Mouse (Mus musculus): Measurements from ENCODE around the gene Sept1. TPM values are rescaled to one million over a fixed set of nuclear protein-coding genes. Genes with fewer than 3 reads are reported as not detected.

The Sept1 gene
- total RNA-seq (2012; rRNA removed) (30.6 and 41.3 TPM in 2 replicates), polyA plus RNA-seq (2012; ENCODE audit: insufficient read depth in 1 of 2, insufficient read length in 2 of 2, low read depth in 1 of 2, low replicate concordance in 2 of 2, missing spikeins in 1 of 2) (100 to 1,000 TPM in 1 of 2 experiments, not detected in 1; 116 TPM)

GRCm38 (mm10) chr7:127232622-127233367 lies at the start of gene Sept1, which contains the start of gene Zfp553:
TSS of gene Sept1 (minus strand) at chr7:127233130.
TSS of gene Zfp553 (plus strand) at chr7:127233061.
- Histone ChIP-seq H3K9ac (ENCODE audit: control insufficient read depth, low read depth, low read length, poor library complexity, severe bottlenecking) (peak within 1 kb of the TSS; percentile 94), H3K79me2 (ENCODE audit: control insufficient read depth, insufficient read depth, low read length, poor library complexity) (peaks cover 37% of the 10 kb centered on the region), H3K9me3 (replicated peaks; ENCODE audit: insufficient read depth, low read length) (no peaks in the 10 kb centered on the region), H3K27ac (ENCODE audit: control insufficient read depth, low read depth, low read length) (peak within 1 kb of the TSS; percentile 74), H3K4me3 (ENCODE audit: control insufficient read depth in 1 of 2, insufficient read depth in 1 of 2, low read depth in 2 of 2, low read length in 2 of 2) (peak within 1 kb of the TSS; percentile 80 to 83), H3K4me1 (ENCODE audit: control insufficient read depth in 1 of 2, insufficient read depth in 2 of 2, low read length in 2 of 2) (peaks cover 2 to 20% of the 10 kb centered on the region in 2 experiments; a peak in 3 of 4 replicates), H3K27me3 (ENCODE audit: control insufficient read depth in 1 of 2, insufficient read depth in 2 of 2, low read length in 2 of 2) (no peaks in the 10 kb centered on the region), H3K36me3 (ENCODE audit: control insufficient read depth in 1 of 2, insufficient read depth in 2 of 2, low read length in 2 of 2) (peaks cover 0 to 14% of the 10 kb centered on the region in 2 experiments; a peak in 3 of 4 replicates)
- peak; percentile 88 for DNase-seq (ENCODE audit: low read depth, low spot score)
- TF ChIP-seq UBTF (IDR thresholded peaks at IDR 0.05; ENCODE audit: borderline replicate concordance, insufficient read depth, low read depth, low read length) = peak; percentile 38; the same call in 1 of the 2 replicates
- TF ChIP-seq TBP (IDR thresholded peaks at IDR 0.05; ENCODE audit: low read depth, low read length) = peak; percentile 67
- TF ChIP-seq MAX (IDR thresholded peaks at IDR 0.05; ENCODE audit: low read length) = peak; percentile 32
- TF ChIP-seq ZKSCAN1 (IDR thresholded peaks at IDR 0.05; ENCODE audit: low read depth, low read length) = no peak
- TF ChIP-seq USF1 (IDR thresholded peaks at IDR 0.05; ENCODE audit: low read depth, low read length) = no peak
- peak; percentile 78 for TF ChIP-seq HCFC1 (IDR thresholded peaks at IDR 0.05; ENCODE audit: low read depth, low read length)
- no peak for TF ChIP-seq MAFK (IDR thresholded peaks at IDR 0.05; ENCODE audit: borderline replicate concordance, low read depth, low read length)
- TF ChIP-seq E2F4 (IDR thresholded peaks at IDR 0.05; ENCODE audit: borderline replicate concordance, low read depth, low read length) = no peak
- TF ChIP-seq MXI1 (IDR thresholded peaks at IDR 0.05; ENCODE audit: low read depth, low read length) = peak; percentile 67; the same call in 1 of the 2 replicates
- TF ChIP-seq ZNF384 (IDR thresholded peaks at IDR 0.05; ENCODE audit: low read depth, low read length) = no peak
- TF ChIP-seq BHLHE40 (IDR thresholded peaks at IDR 0.05; ENCODE audit: borderline replicate concordance, low read depth, low read length) = peak; percentile 36; the same call in 1 of the 2 replicates
- TF ChIP-seq MAZ (IDR thresholded peaks at IDR 0.05; ENCODE audit: low read depth, low read length) = peak; percentile 41; the same call in 1 of the 2 replicates
- no peak for TF ChIP-seq NRF1 (IDR thresholded peaks at IDR 0.05; ENCODE audit: insufficient read depth, low read depth, low read length, poor library complexity, severe bottlenecking)
- TF ChIP-seq NELFE (IDR thresholded peaks at IDR 0.05; ENCODE audit: low read depth, low read length) = peak; percentile 58; the same call in 1 of the 2 replicates
- TF ChIP-seq ELF1 (IDR thresholded peaks at IDR 0.05; ENCODE audit: low read depth, low read length) = peak; percentile 81
- TF ChIP-seq TCF12 (IDR thresholded peaks at IDR 0.05; ENCODE audit: low read depth, low read length) = peak; percentile 50; the same call in 1 of the 2 replicates
- TF ChIP-seq EP300 (IDR thresholded peaks at IDR 0.05; ENCODE audit: low read depth in 1 of 2, low read length in 2 of 2) = no peak; a peak in 1 of 4 replicates
- peak; percentile 15; the same call in 1 of the 2 replicates for TF ChIP-seq SIN3A (IDR thresholded peaks at IDR 0.05; ENCODE audit: low read length)
- TF ChIP-seq ZMIZ1 (IDR thresholded peaks at IDR 0.05; ENCODE audit: low read depth, low read length) = 0 out of 2 replicates have a peak, but pooled peaks have one; percentile 25
- peak; percentile 51 to 85 for TF ChIP-seq POLR2A (IDR thresholded peaks at IDR 0.05; ENCODE audit: control insufficient read depth in 1 of 2, insufficient read depth in 1 of 2, low read depth in 1 of 2, low read length in 2 of 2, poor library complexity in 1 of 2)

All from MEL (cell line).